Mouse (Mus musculus) neural tube, embryonic 14.5 days (tissue): Measurements from ENCODE around the gene Bri3. TPM values are rescaled to one million over a fixed set of nuclear protein-coding genes. Genes with fewer than 3 reads are reported as not detected.

Experiments used
- ATAC-seq: fragments of 200-750 bp; cut with Nextera tagmentation; 2 replicates; pipeline ENCODE4 v1.8.0; 2017; ENCODE audit warnings: low read depth, mild to moderate bottlenecking, moderate TSS enrichment, moderate library complexity
- H3K27ac ChIP-seq: fragments of 300-500 bp; sonication (generic); 2 replicates; pipeline ENCODE4 v1.5.1; 2014; ENCODE audit warnings: low read depth, mild to moderate bottlenecking, control low read depth, low read length, moderate library complexity, mixed read lengths
- H3K27me3 ChIP-seq: fragments of 300-500 bp; sonication (generic); 2 replicates; pipeline ENCODE4 v1.6.1; 2014; ENCODE audit warnings: low read length; ENCODE audit not compliant: control insufficient read depth, insufficient read depth
- H3K36me3 ChIP-seq: fragments of 300-500 bp; sonication (generic); 2 replicates; pipeline ENCODE4 v1.6.1; 2014; ENCODE audit warnings: low read length, mixed read lengths; ENCODE audit not compliant: control insufficient read depth, insufficient read depth
- H3K4me1 ChIP-seq: fragments of 300-500 bp; sonication (generic); 2 replicates; pipeline ENCODE4 v1.6.1; 2014; ENCODE audit warnings: low read length; ENCODE audit not compliant: control insufficient read depth, insufficient read depth
- H3K4me2 ChIP-seq: fragments of 300-500 bp; sonication (generic); 2 replicates; pipeline ENCODE4 v1.6.1; 2014; ENCODE audit warnings: mild to moderate bottlenecking, low read depth, low read length, control low read depth
- H3K4me3 ChIP-seq: fragments of 300-500 bp; sonication (generic); 2 replicates; pipeline ENCODE4 v1.5.1; 2014; ENCODE audit warnings: low read depth, low read length, control low read depth, mixed read lengths
- H3K9ac ChIP-seq: fragments of 300-500 bp; sonication (generic); replicated peaks from 2 replicates; pipeline ENCODE4 v1.6.1; 2014; ENCODE audit warnings: low read depth, mild to moderate bottlenecking, control low read depth, low read length, mixed read lengths
- H3K9me3 ChIP-seq: fragments of 300-500 bp; sonication (generic); 2 replicates; pipeline ENCODE4 v1.6.1; 2016; ENCODE audit warnings: low read length; ENCODE audit not compliant: control insufficient read depth
- WGBS: fragments of 180-500 bp; shearing (Covaris S2); extraction: QIAGEN DNeasy Blood & Tissue Kit; methylation state at CpG from one replicate; pipeline ENCODE4 v1.1.7; 2014; 5-methylcytosine and 5-hydroxymethylcytosine counted together
- polyA plus RNA-seq: library from polyadenylated mRNA; unstranded; fragments of >200 nt; fragmentation: Nextera tagmentation; extraction: Ambion mirVana; gene quantifications from 2 replicates; pipeline ENCODE4 v1.2.1, GENCODE M21; 2014

The Bri3 gene
- polyA plus RNA-seq, 1 experiment from 2014 or later: 114 TPM

DNA sequence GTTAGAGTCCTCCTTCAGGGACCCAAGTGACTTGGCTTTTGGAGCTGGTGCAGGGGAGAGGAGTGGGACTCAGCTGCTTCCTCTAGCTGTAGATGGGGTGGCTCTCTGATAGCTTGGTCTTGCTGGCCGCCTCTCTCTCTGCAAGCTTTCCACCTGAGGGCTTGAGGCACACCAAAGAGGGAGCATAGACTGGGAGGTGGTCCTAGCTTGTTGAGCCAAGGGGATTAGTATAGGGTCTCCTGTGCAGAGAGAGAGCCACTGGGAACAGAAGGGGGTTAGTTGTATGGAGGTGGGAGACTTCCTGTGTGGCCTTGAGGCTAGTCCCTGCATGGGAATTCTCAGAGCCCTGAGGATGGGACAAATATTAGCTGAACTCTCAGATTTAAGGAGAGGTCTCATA, 12.7 kb downstream of the Bri3 start:
- H3K4me1 ChIP-seq: peaks cover 28% of the 10 kb centered on the region
- ATAC-seq: no peak
- no peaks in the 10 kb centered on the region; the same call in 1 of the 2 replicates for H3K27me3 ChIP-seq
- H3K4me2 ChIP-seq: peak overlapping the region; percentile 91
- H3K9ac ChIP-seq: peak overlapping the region; percentile 90
- 0 out of 2 replicates have a peak overlapping the region, but pooled peaks have one; percentile 28 for H3K27ac ChIP-seq
- no peaks in the 10 kb centered on the region for H3K36me3 ChIP-seq
- 33% methylated on average over 1 of the region's 1 CpGs for WGBS
- no peaks in the 10 kb centered on the region for H3K9me3 ChIP-seq
- peak overlapping the region; percentile 97 for H3K4me3 ChIP-seq

- no peak for ATAC-seq
- WGBS: 86% methylated on average over 3 of the region's 3 CpGs
- Histone ChIP-seq H3K27ac (no peak overlapping the region), H3K4me2 (peak overlapping the region; percentile 91), H3K9me3 (no peaks in the 10 kb centered on the region), H3K4me1 (peaks cover 28% of the 10 kb centered on the region), H3K27me3 (no peaks in the 10 kb centered on the region; the same call in 1 of the 2 replicates), H3K36me3 (no peaks in the 10 kb centered on the region), H3K9ac (peak overlapping the region; percentile 90), H3K4me3 (peak overlapping the region; percentile 97; the same call in 1 of the 2 replicates)
Measured at GRCm38 (mm10) chr5:144257451-144258110, 13.3 kb downstream of the Bri3 start.

GRCm38 (mm10) chr5:144258131-144258611, 13.9 kb downstream of the Bri3 start:
- ATAC-seq: no peak
- Histone ChIP-seq H3K9me3 (no peaks in the 10 kb centered on the region), H3K4me3 (no peak overlapping the region), H3K4me2 (peak overlapping the region; percentile 91), H3K27ac (no peak overlapping the region), H3K27me3 (no peaks in the 10 kb centered on the region; the same call in 1 of the 2 replicates), H3K9ac (peak overlapping the region; percentile 21; the same call in 1 of the 2 replicates), H3K36me3 (no peaks in the 10 kb centered on the region), H3K4me1 (peaks cover 28% of the 10 kb centered on the region)
- WGBS: 44% methylated on average over 14 of the region's 14 CpGs

GRCm38 (mm10) chr5:144258687-144259086, 14.4 kb downstream of the Bri3 start:
- WGBS: 18% methylated on average over 2 of the region's 2 CpGs
- no peak overlapping the region for H3K9ac ChIP-seq
- H3K4me2 ChIP-seq: peak overlapping the region; percentile 91
- H3K27ac ChIP-seq: no peak overlapping the region
- no peak overlapping the region for H3K4me3 ChIP-seq
- no peaks in the 10 kb centered on the region; the same call in 1 of the 2 replicates for H3K27me3 ChIP-seq
- H3K4me1 ChIP-seq: peaks cover 28% of the 10 kb centered on the region
- H3K36me3 ChIP-seq: no peaks in the 10 kb centered on the region
- ATAC-seq: no peak
- no peaks in the 10 kb centered on the region for H3K9me3 ChIP-seq

- WGBS: 76% methylated on average over 6 of the region's 6 CpGs
- Histone ChIP-seq H3K27me3 (no peaks in the 10 kb centered on the region; the same call in 1 of the 2 replicates), H3K4me1 (peaks cover 28% of the 10 kb centered on the region), H3K4me2 (no peak overlapping the region), H3K4me3 (no peak overlapping the region), H3K9me3 (no peaks in the 10 kb centered on the region), H3K36me3 (no peaks in the 10 kb centered on the region), H3K27ac (no peak overlapping the region), H3K9ac (no peak overlapping the region)
- ATAC-seq: no peak
Measured at GRCm38 (mm10) chr5:144259228-144259627, 15.0 kb downstream of the Bri3 start.

DNA sequence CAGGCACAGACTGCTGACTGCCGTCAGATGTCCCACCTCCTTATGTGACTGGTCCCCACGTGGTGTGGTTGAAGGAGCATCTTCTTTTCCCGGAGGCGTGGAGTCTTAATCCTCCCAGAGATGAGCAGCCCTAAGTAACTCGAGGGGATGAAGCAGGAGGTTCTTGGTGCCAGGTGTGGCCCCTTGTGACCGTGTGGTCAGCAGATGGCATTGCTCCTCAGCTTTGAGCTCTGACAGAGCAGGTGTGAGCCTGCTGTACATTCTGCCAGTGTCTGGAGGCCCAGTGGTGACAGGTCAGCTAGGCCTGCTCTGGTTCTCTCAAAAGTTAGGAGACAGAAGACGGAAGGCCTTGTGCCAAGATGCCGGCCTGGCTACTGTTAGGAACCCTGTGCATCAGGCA, 16.2 kb downstream of the Bri3 start:
- WGBS: 87% methylated on average over 8 of the region's 8 CpGs
- Histone ChIP-seq H3K9ac (no peak overlapping the region), H3K4me3 (no peak overlapping the region), H3K9me3 (no peaks in the 10 kb centered on the region), H3K27me3 (no peaks in the 10 kb centered on the region; the same call in 1 of the 2 replicates), H3K4me1 (peaks cover 28% of the 10 kb centered on the region), H3K36me3 (no peaks in the 10 kb centered on the region; the same call in 1 of the 2 replicates), H3K4me2 (no peak overlapping the region), H3K27ac (no peak overlapping the region)
- no peak for ATAC-seq

DNA sequence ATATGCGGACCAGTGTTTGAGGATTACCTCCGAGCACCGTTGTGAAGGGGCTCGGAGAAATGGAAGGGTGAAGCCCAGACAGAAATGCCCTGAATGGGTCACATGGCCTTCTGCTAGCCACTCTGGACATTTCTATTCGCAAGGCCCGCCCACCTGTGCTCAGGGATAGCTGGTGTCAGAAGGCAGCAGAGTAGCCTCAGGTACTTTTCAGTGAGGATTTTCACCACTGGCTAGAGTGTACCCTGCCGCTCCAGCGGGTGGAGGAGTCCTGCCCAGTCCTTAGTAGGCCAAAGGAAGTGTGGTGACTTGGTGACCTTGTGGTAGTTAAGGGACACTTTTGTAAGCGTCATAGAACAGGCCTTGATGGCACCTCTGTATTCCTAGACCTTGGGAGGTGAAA, 17.1 kb downstream of the Bri3 start:
- no peak overlapping the region for H3K4me3 ChIP-seq
- H3K9me3 ChIP-seq: no peaks in the 10 kb centered on the region
- H3K4me2 ChIP-seq: no peak overlapping the region
- peaks cover 28% of the 10 kb centered on the region for H3K4me1 ChIP-seq
- H3K27me3 ChIP-seq: no peaks in the 10 kb centered on the region
- no peak overlapping the region for H3K9ac ChIP-seq
- no peak overlapping the region for H3K27ac ChIP-seq
- no peak for ATAC-seq
- WGBS: 88% methylated on average over 9 of the region's 9 CpGs
- no peaks in the 10 kb centered on the region; the same call in 1 of the 2 replicates for H3K36me3 ChIP-seq

- no peak for ATAC-seq
- Histone ChIP-seq H3K27me3 (no peaks in the 10 kb centered on the region), H3K4me2 (no peak overlapping the region), H3K4me1 (peaks cover 26% of the 10 kb centered on the region), H3K27ac (no peak overlapping the region), H3K9ac (no peak overlapping the region), H3K4me3 (no peak overlapping the region), H3K36me3 (peaks cover 2% of the 10 kb centered on the region; the same call in 1 of the 2 replicates), H3K9me3 (no peaks in the 10 kb centered on the region)
- 93% methylated on average over 5 of the region's 5 CpGs for WGBS
Measured at GRCm38 (mm10) chr5:144261829-144262228, 17.6 kb downstream of the Bri3 start.

- Histone ChIP-seq H3K27ac (no peak overlapping the region), H3K27me3 (no peaks in the 10 kb centered on the region), H3K36me3 (peaks cover 4% of the 10 kb centered on the region; the same call in 1 of the 2 replicates), H3K9ac (no peak overlapping the region), H3K4me3 (no peak overlapping the region), H3K9me3 (no peaks in the 10 kb centered on the region), H3K4me1 (peaks cover 14% of the 10 kb centered on the region), H3K4me2 (no peak overlapping the region)
- ATAC-seq: no peak
- 77% methylated on average over 9 of the region's 9 CpGs for WGBS
Measured at GRCm38 (mm10) chr5:144263082-144263481, 18.8 kb downstream of the Bri3 start.
